Mouse (Mus musculus): ENCODE measurements at regions not wholly inside any gene's neighbourhood (a gene's known extent, or its start where the extent isn't known, plus 50 kb on each side); places are given as distances from the start of the nearest gene placed in this dataset.
"Not testable (repeated sequence)": the region's sequence is repeated elsewhere in the genome, so short reads cannot be mapped to it uniquely, and the experiment has no call there.

GRCm38 (mm10) chr16:21074082-21074778 is 79.6 kb downstream of the Teddm3 start:
- TF ChIP-seq POLR2A (IDR thresholded peaks at IDR 0.05; ENCODE audit: insufficient read depth, low read length); CTCF (IDR thresholded peaks at IDR 0.05; ENCODE audit: low read depth, low read length); EP300 (IDR thresholded peaks at IDR 0.05; ENCODE audit: insufficient read depth, low read depth, low read length): not testable (repeated sequence)

Measured in ES-Bruce4 (cell line).